Mouse (Mus musculus): ENCODE results near the gene Dao. TPM values are rescaled to one million over a fixed set of nuclear protein-coding genes. Genes with fewer than 3 reads are reported as not detected.
A peak's percentile ranks its signal among the peaks of the same experiment; 100 is the strongest.

The Dao gene
- total and polyA plus RNA-seq, 2 experiments from 2014 or later: not detected

DNA sequence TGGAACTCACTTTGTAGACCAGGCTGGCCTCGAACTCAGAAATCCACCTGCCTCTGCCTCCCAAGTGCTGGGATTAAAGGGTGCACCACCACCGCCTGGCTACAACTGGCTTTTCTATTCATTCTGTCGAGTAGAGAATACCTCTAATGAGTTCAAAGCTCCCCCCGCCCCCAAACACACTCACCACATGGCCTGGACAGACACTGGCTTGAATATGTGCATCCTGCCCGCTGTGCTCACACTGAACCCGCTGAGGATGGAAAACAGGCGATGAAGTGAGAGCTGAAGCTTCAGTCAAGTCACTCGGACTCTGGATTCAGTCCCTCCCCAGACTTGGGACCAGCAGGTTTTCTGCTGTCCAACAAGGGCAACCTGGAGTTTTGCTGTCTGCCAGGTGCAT lies 43.1 kb upstream of the Dao start:
- H3K36me3 ChIP-seq (replicated peaks; ENCODE audit: control insufficient read depth, insufficient read depth, low read length): peaks cover 47% of the 10 kb centered on the region
- WGBS: 73% methylated on average over 8 of the region's 8 CpGs
- no peak overlapping the region for H3K4me2 ChIP-seq (ENCODE audit: low read depth, low read length)
- DNase-seq (ENCODE audit: low spot score) (no peak), ATAC-seq (ENCODE audit: insufficient read depth, low read depth) (no peak)
- H3K27ac ChIP-seq (ENCODE audit: low read depth): no peak overlapping the region
- H3K4me3 ChIP-seq (ENCODE audit: low read depth, low read length): no peak overlapping the region
- H3K9me3 ChIP-seq (replicated peaks; ENCODE audit: control insufficient read depth, low read length): no peaks in the 10 kb centered on the region
- H3K4me1 ChIP-seq (ENCODE audit: control insufficient read depth, insufficient read depth): no peaks in the 10 kb centered on the region
- TF ChIP-seq EP300 (IDR thresholded peaks at IDR 0.05; ENCODE audit: low read depth): no peak
- TF ChIP-seq CTCF (IDR thresholded peaks at IDR 0.05; ENCODE audit: low read depth): no peak
- no peak overlapping the region for H3K9ac ChIP-seq (replicated peaks; ENCODE audit: low read depth, low read length)
- H3K27me3 ChIP-seq (ENCODE audit: control insufficient read depth, insufficient read depth, low read length): no peaks in the 10 kb centered on the region

DNA sequence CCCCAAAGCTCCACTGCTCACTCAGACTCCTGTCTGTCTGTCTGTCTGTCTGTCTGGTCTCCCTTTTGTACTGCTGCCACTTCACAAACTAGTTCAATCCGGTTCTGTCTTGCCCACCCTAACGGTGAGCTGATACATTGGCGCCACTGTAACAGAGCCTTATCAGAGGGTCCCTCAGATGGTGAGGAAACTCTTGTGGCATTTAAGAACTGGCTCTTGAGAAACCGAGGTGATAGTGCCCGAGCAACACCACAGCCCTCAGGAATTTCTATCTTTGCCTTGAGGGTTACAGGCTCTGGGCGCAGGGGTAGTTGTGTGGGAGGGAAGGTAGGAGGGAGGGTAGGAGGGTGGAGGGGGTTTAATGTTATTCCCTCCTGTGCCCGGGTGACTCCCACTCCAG lies 41.7 kb upstream of the Dao start:
- H3K4me2 ChIP-seq (ENCODE audit: low read depth, low read length): no peak overlapping the region
- 31% methylated on average over 7 of the region's 7 CpGs for WGBS
- TF ChIP-seq EP300 (IDR thresholded peaks at IDR 0.05; ENCODE audit: low read depth) (no peak), CTCF (IDR thresholded peaks at IDR 0.05; ENCODE audit: low read depth) (no peak)

GRCm38 (mm10) chr5:113964972-113965371 lies 38.5 kb upstream of the Dao start:
- Histone ChIP-seq H3K27ac (ENCODE audit: low read depth) (no peak overlapping the region), H3K4me1 (ENCODE audit: control insufficient read depth, insufficient read depth) (no peaks in the 10 kb centered on the region; the same call in 1 of the 2 replicates), H3K27me3 (ENCODE audit: control insufficient read depth, insufficient read depth, low read length) (no peaks in the 10 kb centered on the region), H3K9ac (replicated peaks; ENCODE audit: low read depth, low read length) (no peak overlapping the region), H3K9me3 (replicated peaks; ENCODE audit: control insufficient read depth, low read length) (no peaks in the 10 kb centered on the region), H3K36me3 (replicated peaks; ENCODE audit: control insufficient read depth, insufficient read depth, low read length) (peaks cover 61% of the 10 kb centered on the region), H3K4me2 (ENCODE audit: low read depth, low read length) (no peak overlapping the region), H3K4me3 (ENCODE audit: low read depth, low read length) (no peak overlapping the region)
- ATAC-seq (ENCODE audit: insufficient read depth, low read depth): no peak
- 80% methylated on average over 14 of the region's 14 CpGs for WGBS
- TF ChIP-seq EP300 (IDR thresholded peaks at IDR 0.05; ENCODE audit: low read depth) (no peak), CTCF (IDR thresholded peaks at IDR 0.05; ENCODE audit: low read depth) (no peak)
- no peak for DNase-seq (ENCODE audit: low spot score)

More for the DNA sequence above, 41.7 kb upstream of the Dao start:
- no peak for DNase-seq (ENCODE audit: low spot score)
- H3K27ac ChIP-seq (ENCODE audit: low read depth): no peak overlapping the region
- ATAC-seq (ENCODE audit: insufficient read depth, low read depth): no peak
- H3K27me3 ChIP-seq (ENCODE audit: control insufficient read depth, insufficient read depth, low read length): no peaks in the 10 kb centered on the region
- no peaks in the 10 kb centered on the region for H3K9me3 ChIP-seq (replicated peaks; ENCODE audit: control insufficient read depth, low read length)
- no peak overlapping the region for H3K9ac ChIP-seq (replicated peaks; ENCODE audit: low read depth, low read length)
- no peaks in the 10 kb centered on the region; the same call in 1 of the 2 replicates for H3K4me1 ChIP-seq (ENCODE audit: control insufficient read depth, insufficient read depth)
- no peak overlapping the region for H3K4me3 ChIP-seq (ENCODE audit: low read depth, low read length)
- peaks cover 56% of the 10 kb centered on the region for H3K36me3 ChIP-seq (replicated peaks; ENCODE audit: control insufficient read depth, insufficient read depth, low read length)

DNA sequence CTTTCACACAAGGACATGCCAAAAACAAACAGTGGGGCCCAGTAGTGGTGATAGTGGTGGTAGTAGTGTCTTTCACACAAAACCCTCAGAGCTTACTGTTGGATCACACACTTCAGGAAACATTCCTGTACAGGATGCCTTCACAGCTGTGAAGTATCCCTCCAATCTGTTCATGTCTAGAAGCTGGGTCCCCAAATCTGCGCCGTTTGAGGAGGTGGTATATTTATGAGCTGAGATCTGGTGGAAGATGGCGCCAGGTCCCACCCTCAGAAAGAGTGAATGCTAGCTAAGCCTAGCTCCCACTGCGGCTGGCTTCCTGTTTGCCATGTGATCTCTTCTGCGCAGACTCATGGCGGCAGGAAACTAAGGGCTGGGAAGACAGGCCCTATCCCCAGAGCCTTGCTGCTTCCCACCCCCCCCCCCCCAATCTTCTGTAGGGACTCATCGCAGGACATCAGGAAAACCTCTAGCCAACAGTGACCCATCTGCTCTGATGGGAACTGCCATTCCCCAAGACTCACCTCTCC lies 37.8 kb upstream of the Dao start:
- no peak for ATAC-seq (ENCODE audit: insufficient read depth, low read depth)
- no peak overlapping the region for H3K27ac ChIP-seq (ENCODE audit: low read depth)
- no peaks in the 10 kb centered on the region; the same call in 1 of the 2 replicates for H3K4me1 ChIP-seq (ENCODE audit: control insufficient read depth, insufficient read depth)
- DNase-seq (ENCODE audit: low spot score): no peak
- no peaks in the 10 kb centered on the region for H3K9me3 ChIP-seq (replicated peaks; ENCODE audit: control insufficient read depth, low read length)
- 97% methylated on average over 7 of the region's 7 CpGs for WGBS
- no peak overlapping the region for H3K4me3 ChIP-seq (ENCODE audit: low read depth, low read length)
- TF ChIP-seq EP300 (IDR thresholded peaks at IDR 0.05; ENCODE audit: low read depth) (no peak), CTCF (IDR thresholded peaks at IDR 0.05; ENCODE audit: low read depth) (no peak)
- H3K4me2 ChIP-seq (ENCODE audit: low read depth, low read length): no peak overlapping the region
- no peaks in the 10 kb centered on the region for H3K27me3 ChIP-seq (ENCODE audit: control insufficient read depth, insufficient read depth, low read length)
- peaks cover 60% of the 10 kb centered on the region for H3K36me3 ChIP-seq (replicated peaks; ENCODE audit: control insufficient read depth, insufficient read depth, low read length)
- no peak overlapping the region for H3K9ac ChIP-seq (replicated peaks; ENCODE audit: low read depth, low read length)

GRCm38 (mm10) chr5:113966452-113967150 lies 36.9 kb upstream of the Dao start:
- H3K36me3 ChIP-seq (replicated peaks; ENCODE audit: control insufficient read depth, insufficient read depth, low read length): peaks cover 55% of the 10 kb centered on the region
- DNase-seq (ENCODE audit: low spot score) (no peak), ATAC-seq (ENCODE audit: insufficient read depth, low read depth) (peak; percentile 59)
- H3K9me3 ChIP-seq (replicated peaks; ENCODE audit: control insufficient read depth, low read length): no peaks in the 10 kb centered on the region
- H3K9ac ChIP-seq (replicated peaks; ENCODE audit: low read depth, low read length): no peak overlapping the region
- no peaks in the 10 kb centered on the region; the same call in 1 of the 2 replicates for H3K4me1 ChIP-seq (ENCODE audit: control insufficient read depth, insufficient read depth)
- 45% methylated on average over 13 of the region's 13 CpGs for WGBS
- no peaks in the 10 kb centered on the region for H3K27me3 ChIP-seq (ENCODE audit: control insufficient read depth, insufficient read depth, low read length)
- no peak overlapping the region for H3K27ac ChIP-seq (ENCODE audit: low read depth)
- no peak overlapping the region for H3K4me2 ChIP-seq (ENCODE audit: low read depth, low read length)
- no peak overlapping the region for H3K4me3 ChIP-seq (ENCODE audit: low read depth, low read length)
- no peak for TF ChIP-seq EP300 (IDR thresholded peaks at IDR 0.05; ENCODE audit: low read depth)
- TF ChIP-seq CTCF (IDR thresholded peaks at IDR 0.05; ENCODE audit: low read depth): no peak

Data from heart, postnatal 0 days (tissue).